Mouse (Mus musculus) lung, postnatal 25 days (tissue): ENCODE measurements around the gene Foxk1.

ENCODE experiments used
- DNase-seq: peaks from one replicate; pipeline ENCODE4 v3.0.0; 2022; ENCODE audit warnings: low spot score

Gene Foxk1

GRCm38 (mm10) chr5:142420317-142420716 lies 19.0 kb downstream of the Foxk1 start:
- no peak for DNase-seq

GRCm38 (mm10) chr5:142420920-142421319 lies 19.6 kb downstream of the Foxk1 start:
- no peak for DNase-seq

- DNase-seq: no peak
Measured at GRCm38 (mm10) chr5:142421886-142422285, 20.6 kb downstream of the Foxk1 start.

GRCm38 (mm10) chr5:142423141-142423540 lies 21.8 kb downstream of the Foxk1 start:
- DNase-seq: no peak

- DNase-seq: no peak
Measured at GRCm38 (mm10) chr5:142423701-142424100, 22.4 kb downstream of the Foxk1 start.

GRCm38 (mm10) chr5:142424627-142425349 lies 23.5 kb downstream of the Foxk1 start:
- peak; percentile 90 for DNase-seq

- DNase-seq: no peak
Measured at GRCm38 (mm10) chr5:142426476-142426875, 25.2 kb downstream of the Foxk1 start.

- no peak for DNase-seq
Measured at GRCm38 (mm10) chr5:142427876-142428275, 26.6 kb downstream of the Foxk1 start.

GRCm38 (mm10) chr5:142428691-142429090 lies 27.4 kb downstream of the Foxk1 start:
- DNase-seq: no peak

- DNase-seq: no peak
Measured at GRCm38 (mm10) chr5:142431029-142431428, 29.7 kb downstream of the Foxk1 start.

- peak; percentile 69 for DNase-seq
Measured at GRCm38 (mm10) chr5:142431811-142432434, 30.6 kb downstream of the Foxk1 start.

GRCm38 (mm10) chr5:142432695-142433094 lies 31.4 kb downstream of the Foxk1 start:
- DNase-seq: no peak

GRCm38 (mm10) chr5:142434052-142434451 lies 32.8 kb downstream of the Foxk1 start:
- no peak for DNase-seq

- DNase-seq: no peak
Measured at GRCm38 (mm10) chr5:142435736-142436135, 34.4 kb downstream of the Foxk1 start.

GRCm38 (mm10) chr5:142438380-142438938 lies 37.2 kb downstream of the Foxk1 start:
- peak; percentile 28 for DNase-seq

GRCm38 (mm10) chr5:142439911-142440432 lies 38.7 kb downstream of the Foxk1 start:
- DNase-seq: no peak

GRCm38 (mm10) chr5:142440451-142441147 lies 39.3 kb downstream of the Foxk1 start:
- DNase-seq: peak; percentile 99

- no peak for DNase-seq
Measured at GRCm38 (mm10) chr5:142441332-142442044, 40.2 kb downstream of the Foxk1 start.

GRCm38 (mm10) chr5:142442045-142442440 lies 40.7 kb downstream of the Foxk1 start:
- no peak for DNase-seq

- peak; percentile 41 for DNase-seq
Measured at GRCm38 (mm10) chr5:142443514-142443913, 42.2 kb downstream of the Foxk1 start.

- no peak for DNase-seq
Measured at GRCm38 (mm10) chr5:142443994-142444393, 42.7 kb downstream of the Foxk1 start.
